Mouse (Mus musculus) hindbrain, embryonic 11.5 days (tissue): ENCODE results near the gene Mast3. TPM values are rescaled to one million over a fixed set of nuclear protein-coding genes. Genes with fewer than 3 reads are reported as not detected.
A peak's percentile ranks its signal among the peaks of the same experiment; 100 is the strongest.
"Not testable (repeated sequence)": the region's sequence is repeated elsewhere in the genome, so short reads cannot be mapped to it uniquely, and the experiment has no call there.

ENCODE experiments used
- ATAC-seq: fragments of 200-750 bp; cut with Nextera tagmentation; 2 replicates; pipeline ENCODE4 v1.8.0; 2017; ENCODE audit warnings: mild to moderate bottlenecking, moderate TSS enrichment, moderate library complexity; ENCODE audit not compliant: low FRiP score
- DNase-seq: peaks from one replicate; pipeline ENCODE4 v3.0.0-alpha.2; 2015; ENCODE audit warnings: low spot score
- H3K27ac ChIP-seq: fragments of 300-500 bp; sonication (generic); 2 replicates; pipeline ENCODE4 v1.5.1; 2014; ENCODE audit warnings: mild to moderate bottlenecking, low read depth, low read length
- H3K27me3 ChIP-seq: fragments of 300-500 bp; sonication (generic); 2 replicates; pipeline ENCODE4 v1.6.1; 2014; ENCODE audit warnings: mild to moderate bottlenecking, low read length, moderate library complexity, mixed read lengths; ENCODE audit not compliant: control insufficient read depth, insufficient read depth
- H3K36me3 ChIP-seq: fragments of 300-500 bp; sonication (generic); 2 replicates; pipeline ENCODE4 v1.6.1; 2014; ENCODE audit warnings: mild to moderate bottlenecking, low read length, moderate library complexity, mixed read lengths; ENCODE audit not compliant: control insufficient read depth, insufficient read depth
- H3K4me1 ChIP-seq: fragments of 300-500 bp; sonication (generic); replicated peaks from 2 replicates; pipeline ENCODE4 v1.6.1; 2014; ENCODE audit warnings: low read length, mixed read lengths; ENCODE audit not compliant: control insufficient read depth, insufficient read depth
- H3K4me2 ChIP-seq: fragments of 300-500 bp; sonication (generic); replicated peaks from 2 replicates; pipeline ENCODE4 v1.6.1; 2014; ENCODE audit warnings: mild to moderate bottlenecking, low read depth, low read length
- H3K4me3 ChIP-seq: fragments of 300-500 bp; sonication (generic); 2 replicates; pipeline ENCODE4 v1.5.1; 2014; ENCODE audit warnings: low read depth, low read length
- H3K9ac ChIP-seq: fragments of 300-500 bp; sonication (generic); 2 replicates; pipeline ENCODE4 v1.6.1; 2014; ENCODE audit warnings: low read depth, low read length
- H3K9me3 ChIP-seq: fragments of 300-500 bp; sonication (generic); 2 replicates; pipeline ENCODE4 v1.6.1; 2016; ENCODE audit warnings: low read length; ENCODE audit not compliant: control insufficient read depth
- WGBS: fragments of 180-500 bp; shearing (Covaris S2); extraction: QIAGEN DNeasy Blood & Tissue Kit; methylation state at CpG from one replicate; pipeline ENCODE4 v1.1.7; 2014; 5-methylcytosine and 5-hydroxymethylcytosine counted together
- polyA plus RNA-seq: library from polyadenylated mRNA; unstranded; fragments of >200 nt; fragmentation: Nextera tagmentation; extraction: Ambion mirVana; gene quantifications from 2 replicates; pipeline ENCODE4 v1.2.1, GENCODE M21; 2014

Mast3 gene
- polyA plus RNA-seq, 1 experiment from 2014 or later, result 11.2 TPM

GRCm38 (mm10) chr8:70825816-70826215 is 21.0 kb upstream of the Mast3 start:
- 90% methylated on average over 8 of the region's 8 CpGs for WGBS
- Histone ChIP-seq H3K27me3 (peaks cover 2% of the 10 kb centered on the region; the same call in 1 of the 2 replicates), H3K9ac (no peak overlapping the region), H3K27ac (no peak overlapping the region), H3K4me2 (no peak overlapping the region), H3K36me3 (no peaks in the 10 kb centered on the region), H3K4me1 (no peaks in the 10 kb centered on the region), H3K9me3 (no peaks in the 10 kb centered on the region), H3K4me3 (no peak overlapping the region)
- DNase-seq (no peak), ATAC-seq (no peak)

GRCm38 (mm10) chr8:70823802-70824201 is 18.9 kb upstream of the Mast3 start:
- H3K36me3 ChIP-seq, result no peaks in the 10 kb centered on the region
- no peak overlapping the region for H3K9ac ChIP-seq
- H3K27ac ChIP-seq, result no peak overlapping the region
- H3K4me1 ChIP-seq, result no peaks in the 10 kb centered on the region
- 85% methylated on average over 7 of the region's 7 CpGs for WGBS
- ATAC-seq, result no peak
- peaks cover 7% of the 10 kb centered on the region; the same call in 1 of the 2 replicates for H3K27me3 ChIP-seq
- no peak overlapping the region for H3K4me3 ChIP-seq
- H3K4me2 ChIP-seq, result no peak overlapping the region
- H3K9me3 ChIP-seq, result no peaks in the 10 kb centered on the region
- no peak for DNase-seq

- H3K9ac ChIP-seq, H3K4me2 ChIP-seq, H3K36me3 ChIP-seq, H3K27me3 ChIP-seq, ATAC-seq, H3K27ac ChIP-seq, H3K4me3 ChIP-seq, H3K4me1 ChIP-seq, H3K9me3 ChIP-seq, DNase-seq: not testable (repeated sequence)
- 78% methylated on average over 3 of the region's 3 CpGs for WGBS
Observed at GRCm38 (mm10) chr8:70822594-70822993, 17.7 kb upstream of the Mast3 start.

- H3K27me3 ChIP-seq, result peaks cover 11% of the 10 kb centered on the region
- no peaks in the 10 kb centered on the region for H3K36me3 ChIP-seq
- no peaks in the 10 kb centered on the region for H3K9me3 ChIP-seq
- DNase-seq (no peak), ATAC-seq (no peak)
- no peak overlapping the region for H3K4me3 ChIP-seq
- H3K4me1 ChIP-seq, result peaks cover under 1% of the 10 kb centered on the region; the same call in 1 of the 2 replicates
- H3K4me2 ChIP-seq, result no peak overlapping the region
- no peak overlapping the region for H3K9ac ChIP-seq
- no peak overlapping the region for H3K27ac ChIP-seq
- 53% methylated on average over 11 of the region's 11 CpGs for WGBS
Observed at GRCm38 (mm10) chr8:70821992-70822391, 17.1 kb upstream of the Mast3 start.

- Histone ChIP-seq H3K4me3 (no peak overlapping the region), H3K36me3 (no peaks in the 10 kb centered on the region), H3K9me3 (no peaks in the 10 kb centered on the region), H3K9ac (no peak overlapping the region), H3K4me1 (peaks cover 5% of the 10 kb centered on the region; the same call in 1 of the 2 replicates), H3K4me2 (no peak overlapping the region), H3K27me3 (peaks cover 16% of the 10 kb centered on the region), H3K27ac (no peak overlapping the region)
- DNase-seq (peak; percentile 92), ATAC-seq (peak; percentile 15; the same call in 1 of the 2 replicates)
- WGBS, result 15% methylated on average over 30 of the region's 30 CpGs
Observed at GRCm38 (mm10) chr8:70821399-70821962, 16.6 kb upstream of the Mast3 start.

- H3K4me3 ChIP-seq, result no peak overlapping the region
- H3K27me3 ChIP-seq, result peaks cover 20% of the 10 kb centered on the region
- 2% methylated on average over 31 of the region's 31 CpGs for WGBS
- peak; percentile 82 for ATAC-seq
- H3K9me3 ChIP-seq, result no peaks in the 10 kb centered on the region
- no peaks in the 10 kb centered on the region for H3K36me3 ChIP-seq
- H3K4me1 ChIP-seq, result peaks cover 5% of the 10 kb centered on the region; the same call in 1 of the 2 replicates
- DNase-seq, result peak; percentile 75
- peak overlapping the region; percentile 29; the same call in 1 of the 2 replicates for H3K4me2 ChIP-seq
- no peak overlapping the region for H3K9ac ChIP-seq
- H3K27ac ChIP-seq, result no peak overlapping the region
Observed at GRCm38 (mm10) chr8:70820101-70820935, 15.5 kb upstream of the Mast3 start.

- no peak overlapping the region for H3K9ac ChIP-seq
- no peak for DNase-seq
- H3K4me2 ChIP-seq, result 0 out of 2 replicates have a peak overlapping the region, but pooled peaks have one; percentile 14
- ATAC-seq, result no peak
- H3K4me3 ChIP-seq, result no peak overlapping the region
- 10% methylated on average over 30 of the region's 30 CpGs for WGBS
- no peaks in the 10 kb centered on the region for H3K36me3 ChIP-seq
- H3K4me1 ChIP-seq, result peaks cover 5% of the 10 kb centered on the region; the same call in 1 of the 2 replicates
- no peak overlapping the region for H3K27ac ChIP-seq
- H3K27me3 ChIP-seq, result peaks cover 20% of the 10 kb centered on the region
- no peaks in the 10 kb centered on the region for H3K9me3 ChIP-seq
Observed at GRCm38 (mm10) chr8:70816679-70817078, 11.8 kb upstream of the Mast3 start.

GRCm38 (mm10) chr8:70812885-70813284 is 8.0 kb upstream of the Mast3 start:
- Histone ChIP-seq H3K4me1 (peaks cover 8% of the 10 kb centered on the region; the same call in 1 of the 2 replicates), H3K9ac (no peak overlapping the region), H3K4me3 (no peak overlapping the region), H3K36me3 (no peaks in the 10 kb centered on the region), H3K4me2 (no peak overlapping the region), H3K9me3 (no peaks in the 10 kb centered on the region), H3K27me3 (peaks cover 13% of the 10 kb centered on the region), H3K27ac (no peak overlapping the region)
- ATAC-seq (no peak), DNase-seq (no peak)
- WGBS, result 66% methylated on average over 4 of the region's 4 CpGs
